Mouse (Mus musculus) heart, embryonic 14.5 days (tissue): ENCODE data around the gene Wnk4. TPM values are rescaled to one million over a fixed set of nuclear protein-coding genes. Genes with fewer than 3 reads are reported as not detected.
A peak's percentile ranks its signal among the peaks of the same experiment; 100 is the strongest.

Experiments
- ATAC-seq: fragments of 200-750 bp; cut with Nextera tagmentation; 2 replicates; pipeline ENCODE4 v1.8.0; 2017; ENCODE audit warnings: low read depth, moderate TSS enrichment; ENCODE audit not compliant: insufficient number of reproducible peaks, insufficient read depth, low FRiP score
- H3K27ac ChIP-seq, 2 experiments: fragments of 200-500 bp in 1 of 2; fragments of 300-500 bp in 1 of 2; sonication (generic) in 1 of 2; replicated peaks in 1 of 2; 2 replicates each; pipeline ENCODE4 v1.5.1; 2012 to 2014; ENCODE audit warnings: low read depth in 2 of 2, low read length in 2 of 2, control low read depth in 1 of 2, mild to moderate bottlenecking in 1 of 2, mixed read lengths in 1 of 2; ENCODE audit not compliant: control insufficient read depth in 1 of 2, insufficient read depth in 1 of 2
- H3K27me3 ChIP-seq: fragments of 300-500 bp; sonication (generic); 2 replicates; pipeline ENCODE4 v1.6.1; 2014; ENCODE audit warnings: mild to moderate bottlenecking, low read length, control low read depth; ENCODE audit not compliant: control insufficient read depth, insufficient read depth
- H3K36me3 ChIP-seq: fragments of 300-500 bp; sonication (generic); 2 replicates; pipeline ENCODE4 v1.6.1; 2014; ENCODE audit warnings: mild to moderate bottlenecking, control low read depth, low read length, mixed read lengths; ENCODE audit not compliant: control insufficient read depth, insufficient read depth
- H3K4me1 ChIP-seq, 2 experiments: fragments of 200-500 bp in 1 of 2; fragments of 300-500 bp in 1 of 2; sonication (generic) in 1 of 2; 2 replicates each; pipeline ENCODE4 v1.6.1; 2012 to 2014; ENCODE audit warnings: low read length in 2 of 2, control low read depth in 1 of 2, mixed read lengths in 1 of 2; ENCODE audit not compliant: control insufficient read depth in 2 of 2, insufficient read depth in 2 of 2
- H3K4me2 ChIP-seq: fragments of 300-500 bp; sonication (generic); 2 replicates; pipeline ENCODE4 v1.6.1; 2014; ENCODE audit warnings: mild to moderate bottlenecking, low read length
- H3K4me3 ChIP-seq, 2 experiments: fragments of 200-500 bp in 1 of 2; fragments of 300-500 bp in 1 of 2; sonication (generic) in 1 of 2; 2 replicates each; pipeline ENCODE4 v1.5.1; 2012 to 2014; ENCODE audit warnings: low read length in 2 of 2, mild to moderate bottlenecking in 2 of 2, control low read depth in 1 of 2, low read depth in 1 of 2, moderate library complexity in 1 of 2; ENCODE audit not compliant: control insufficient read depth in 1 of 2, insufficient read depth in 1 of 2
- H3K9ac ChIP-seq: fragments of 300-500 bp; sonication (generic); 2 replicates; pipeline ENCODE4 v1.6.1; 2014; ENCODE audit warnings: mild to moderate bottlenecking, low read length
- H3K9me3 ChIP-seq: fragments of 300-500 bp; sonication (generic); 2 replicates; pipeline ENCODE4 v1.6.1; 2016; ENCODE audit warnings: low read length, control low read depth; ENCODE audit not compliant: control insufficient read depth
- WGBS: fragments of 180-500 bp; shearing (Covaris S2); extraction: QIAGEN DNeasy Blood & Tissue Kit; methylation state at CpG from one replicate; pipeline ENCODE4 v1.1.7; 2014; 5-methylcytosine and 5-hydroxymethylcytosine counted together
- polyA plus RNA-seq: library from polyadenylated mRNA; unstranded; fragments of >200 nt; fragmentation: Nextera tagmentation; extraction: Ambion mirVana; gene quantifications from 2 replicates; pipeline ENCODE4 v1.2.1, GENCODE M21; 2014

Gene Wnk4
- polyA plus RNA-seq, 1 experiment from 2014 or later, result 9.5 TPM

- H3K36me3 ChIP-seq, result 0 out of 2 replicates have a peak, but pooled peaks cover 2% of the 10 kb centered on the region
- peaks cover 0 to 5% of the 10 kb centered on the region in 2 experiments; a peak in 2 of 4 replicates for H3K4me1 ChIP-seq
- no peaks in the 10 kb centered on the region for H3K9me3 ChIP-seq
- WGBS, result 49% methylated on average over 3 of the region's 3 CpGs
- no peak overlapping the region for H3K9ac ChIP-seq
- ATAC-seq, result no peak
- no peak overlapping the region for H3K27ac ChIP-seq
- no peak overlapping the region for H3K4me3 ChIP-seq
- no peaks in the 10 kb centered on the region for H3K27me3 ChIP-seq
- no peak overlapping the region for H3K4me2 ChIP-seq
These were observed 51.8 kb downstream of the Wnk4 start for GRCm38 (mm10) chr11:101312150-101312549.

- no peaks in the 10 kb centered on the region for H3K27me3 ChIP-seq
- H3K27ac ChIP-seq, result no peak overlapping the region
- 97% methylated on average over 1 of the region's 1 CpGs for WGBS
- no peaks in the 10 kb centered on the region for H3K9me3 ChIP-seq
- H3K4me3 ChIP-seq, result no peak overlapping the region
- H3K4me2 ChIP-seq, result no peak overlapping the region
- no peak overlapping the region for H3K9ac ChIP-seq
- H3K36me3 ChIP-seq, result peaks cover 26% of the 10 kb centered on the region
- no peak for ATAC-seq
- H3K4me1 ChIP-seq, result peaks cover 0 to 9% of the 10 kb centered on the region in 2 experiments; a peak in 2 of 4 replicates
These were observed 54.2 kb downstream of the Wnk4 start for GRCm38 (mm10) chr11:101314567-101314966.

- ATAC-seq, result no peak
- peak overlapping the region; percentile 79 to 81 for H3K27ac ChIP-seq
- no peaks in the 10 kb centered on the region for H3K27me3 ChIP-seq
These were observed 54.8 kb downstream of the Wnk4 start for GRCm38 (mm10) chr11:101315082-101315650.

GRCm38 (mm10) chr11:101315665-101316500 lies 55.5 kb downstream of the Wnk4 start, which contains the start of gene Psme3:
Gene Psme3 (plus strand): TSS chr11:101316213.
- Histone ChIP-seq H3K27ac (peak within 1 kb of the TSS; percentile 79 to 81), H3K36me3 (peaks cover 40% of the 10 kb centered on the region), H3K4me2 (peak within 1 kb of the TSS; percentile 77), H3K9ac (peak within 1 kb of the TSS; percentile 95), H3K4me3 (peak within 1 kb of the TSS; percentile 91 to 98), H3K4me1 (peaks cover 0 to 9% of the 10 kb centered on the region in 2 experiments; a peak in 2 of 4 replicates), H3K27me3 (no peaks in the 10 kb centered on the region), H3K9me3 (no peaks in the 10 kb centered on the region)
- peak; percentile 86 for ATAC-seq
- WGBS, result under 1% methylated on average over 58 of the region's 62 CpGs

More at GRCm38 (mm10) chr11:101315082-101315650, 54.8 kb downstream of the Wnk4 start:
- Histone ChIP-seq H3K4me3 (peak overlapping the region; percentile 91 to 98), H3K9me3 (no peaks in the 10 kb centered on the region), H3K4me2 (peak overlapping the region; percentile 77), H3K36me3 (peaks cover 32% of the 10 kb centered on the region), H3K4me1 (peaks cover 0 to 9% of the 10 kb centered on the region in 2 experiments; a peak in 2 of 4 replicates), H3K9ac (peak overlapping the region; percentile 95)
- WGBS, result 80% methylated on average over 8 of the region's 8 CpGs

- under 1% methylated on average over 17 of the region's 17 CpGs for WGBS
- H3K9me3 ChIP-seq, result no peaks in the 10 kb centered on the region
- H3K36me3 ChIP-seq, result peaks cover 46% of the 10 kb centered on the region
- peak overlapping the region; percentile 77 for H3K4me2 ChIP-seq
- H3K9ac ChIP-seq, result peak overlapping the region; percentile 95
- H3K27me3 ChIP-seq, result no peaks in the 10 kb centered on the region
- ATAC-seq, result peak; percentile 58
- peak overlapping the region; percentile 91 to 98 for H3K4me3 ChIP-seq
- peak overlapping the region; percentile 0 to 81; a peak in 1 of 4 replicates for H3K27ac ChIP-seq
- H3K4me1 ChIP-seq, result peaks cover 0 to 9% of the 10 kb centered on the region in 2 experiments; a peak in 2 of 4 replicates
These were observed 56.1 kb downstream of the Wnk4 start for GRCm38 (mm10) chr11:101316501-101316917.

GRCm38 (mm10) chr11:101323609-101324008 lies 63.2 kb downstream of the Wnk4 start:
- Histone ChIP-seq H3K9ac (no peak overlapping the region), H3K4me1 (peaks cover under 1 to 5% of the 10 kb centered on the region in 2 experiments; a peak in 3 of 4 replicates), H3K27me3 (no peaks in the 10 kb centered on the region), H3K9me3 (no peaks in the 10 kb centered on the region), H3K36me3 (peaks cover 73% of the 10 kb centered on the region), H3K27ac (no peak overlapping the region), H3K4me3 (no peak overlapping the region), H3K4me2 (no peak overlapping the region)
- ATAC-seq, result no peak
- WGBS, result 8% methylated on average over 4 of the region's 4 CpGs

GRCm38 (mm10) chr11:101324763-101325162 lies 64.4 kb downstream of the Wnk4 start, which contains the start of gene Aoc2:
Gene Aoc2 (plus strand): TSS chr11:101325063.
- Histone ChIP-seq H3K36me3 (peaks cover 62% of the 10 kb centered on the region), H3K4me3 (no peak within 1 kb of the TSS), H3K27ac (no peak within 1 kb of the TSS), H3K4me1 (peaks cover 7 to 12% of the 10 kb centered on the region in 2 experiments), H3K9me3 (no peaks in the 10 kb centered on the region), H3K4me2 (no peak within 1 kb of the TSS), H3K9ac (no peak within 1 kb of the TSS), H3K27me3 (no peaks in the 10 kb centered on the region)
- no peak for ATAC-seq
- WGBS, result 90% methylated on average over 5 of the region's 5 CpGs
